Mouse (Mus musculus) hindbrain, embryonic 11.5 days (tissue): Measurements from ENCODE around the gene Fbxw10. TPM values are rescaled to one million over a fixed set of nuclear protein-coding genes. Genes with fewer than 3 reads are reported as not detected.

Source experiments
- ATAC-seq: fragments of 200-750 bp; cut with Nextera tagmentation; 2 replicates; pipeline ENCODE4 v1.8.0; 2017; ENCODE audit warnings: mild to moderate bottlenecking, moderate TSS enrichment, moderate library complexity; ENCODE audit not compliant: low FRiP score
- DNase-seq: peaks from one replicate; pipeline ENCODE4 v3.0.0-alpha.2; 2015; ENCODE audit warnings: low spot score
- H3K27ac ChIP-seq: fragments of 300-500 bp; sonication (generic); 2 replicates; pipeline ENCODE4 v1.5.1; 2014; ENCODE audit warnings: mild to moderate bottlenecking, low read depth, low read length
- H3K27me3 ChIP-seq: fragments of 300-500 bp; sonication (generic); 2 replicates; pipeline ENCODE4 v1.6.1; 2014; ENCODE audit warnings: mild to moderate bottlenecking, low read length, moderate library complexity, mixed read lengths; ENCODE audit not compliant: control insufficient read depth, insufficient read depth
- H3K36me3 ChIP-seq: fragments of 300-500 bp; sonication (generic); 2 replicates; pipeline ENCODE4 v1.6.1; 2014; ENCODE audit warnings: mild to moderate bottlenecking, low read length, moderate library complexity, mixed read lengths; ENCODE audit not compliant: control insufficient read depth, insufficient read depth
- H3K4me1 ChIP-seq: fragments of 300-500 bp; sonication (generic); replicated peaks from 2 replicates; pipeline ENCODE4 v1.6.1; 2014; ENCODE audit warnings: low read length, mixed read lengths; ENCODE audit not compliant: control insufficient read depth, insufficient read depth
- H3K4me2 ChIP-seq: fragments of 300-500 bp; sonication (generic); replicated peaks from 2 replicates; pipeline ENCODE4 v1.6.1; 2014; ENCODE audit warnings: mild to moderate bottlenecking, low read depth, low read length
- H3K4me3 ChIP-seq: fragments of 300-500 bp; sonication (generic); 2 replicates; pipeline ENCODE4 v1.5.1; 2014; ENCODE audit warnings: low read depth, low read length
- H3K9ac ChIP-seq: fragments of 300-500 bp; sonication (generic); 2 replicates; pipeline ENCODE4 v1.6.1; 2014; ENCODE audit warnings: low read depth, low read length
- H3K9me3 ChIP-seq: fragments of 300-500 bp; sonication (generic); 2 replicates; pipeline ENCODE4 v1.6.1; 2016; ENCODE audit warnings: low read length; ENCODE audit not compliant: control insufficient read depth
- WGBS: fragments of 180-500 bp; shearing (Covaris S2); extraction: QIAGEN DNeasy Blood & Tissue Kit; methylation state at CpG from one replicate; pipeline ENCODE4 v1.1.7; 2014; 5-methylcytosine and 5-hydroxymethylcytosine counted together
- polyA plus RNA-seq: library from polyadenylated mRNA; unstranded; fragments of >200 nt; fragmentation: Nextera tagmentation; extraction: Ambion mirVana; gene quantifications from 2 replicates; pipeline ENCODE4 v1.2.1, GENCODE M21; 2014

The Fbxw10 gene
- polyA plus RNA-seq, 1 experiment from 2014 or later = 0.65 TPM

DNA sequence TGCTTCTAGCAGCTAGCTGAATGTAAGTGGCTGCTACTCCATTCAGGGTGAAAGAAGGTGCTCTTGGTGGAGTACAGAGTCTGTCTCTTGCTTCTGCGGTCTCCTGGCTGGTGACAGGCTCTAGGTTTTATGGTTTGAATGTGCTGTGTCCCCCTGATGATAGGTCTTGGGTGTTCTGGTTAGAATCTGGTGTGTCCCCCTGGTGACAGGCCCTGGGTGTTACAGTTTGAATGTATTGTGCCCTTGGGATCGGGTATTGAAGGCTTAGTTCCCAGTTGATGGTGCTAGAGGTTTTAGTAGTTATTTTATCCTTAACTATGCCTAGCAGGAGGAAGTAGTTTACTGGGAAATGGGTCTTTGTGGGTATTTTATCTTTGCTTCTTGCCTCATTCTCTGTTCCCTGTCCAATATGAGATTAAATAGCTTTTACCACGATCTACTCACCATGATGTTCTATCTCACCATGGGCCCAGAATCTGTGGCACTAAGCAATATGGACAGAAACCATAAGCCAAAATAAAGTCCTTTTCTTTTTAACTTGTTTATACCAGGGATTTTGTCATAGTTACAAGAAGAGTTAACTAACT, 62.9 kb downstream of the Fbxw10 start:
- Histone ChIP-seq H3K36me3 (no peaks in the 10 kb centered on the region), H3K27ac (no peak overlapping the region), H3K4me3 (no peak overlapping the region), H3K4me1 (no peaks in the 10 kb centered on the region; the same call in 1 of the 2 replicates), H3K9ac (no peak overlapping the region), H3K9me3 (no peaks in the 10 kb centered on the region), H3K4me2 (no peak overlapping the region), H3K27me3 (no peaks in the 10 kb centered on the region)
- no peak for ATAC-seq
- DNase-seq = no peak
- 76% methylated on average over 3 of the region's 3 CpGs for WGBS

DNA sequence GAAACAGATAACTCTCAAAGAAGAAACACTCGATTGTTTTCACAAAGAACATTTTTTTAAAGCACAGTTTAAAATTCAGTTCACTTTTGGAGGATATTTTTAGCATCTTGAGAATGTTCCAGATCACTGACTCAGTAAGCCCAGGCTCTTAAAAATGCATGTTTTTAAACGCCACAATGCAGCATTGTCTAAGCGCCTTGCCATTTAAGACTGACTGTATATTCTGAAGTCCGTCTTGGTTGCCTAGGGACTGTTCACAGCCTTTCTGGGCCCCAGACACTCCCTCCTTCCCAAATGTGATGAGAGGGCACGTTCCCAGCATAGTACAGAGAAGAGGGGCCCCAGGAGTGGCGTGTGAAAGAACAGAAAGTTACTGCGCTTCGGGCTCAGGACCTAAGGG, 64.5 kb downstream of the Fbxw10 start:
- Histone ChIP-seq H3K9ac (no peak overlapping the region), H3K4me1 (no peaks in the 10 kb centered on the region; the same call in 1 of the 2 replicates), H3K27me3 (no peaks in the 10 kb centered on the region), H3K4me2 (no peak overlapping the region), H3K9me3 (no peaks in the 10 kb centered on the region), H3K27ac (no peak overlapping the region), H3K36me3 (no peaks in the 10 kb centered on the region), H3K4me3 (no peak overlapping the region)
- peak; percentile 39 for DNase-seq
- peak; percentile 71 for ATAC-seq
- 43% methylated on average over 8 of the region's 8 CpGs for WGBS

DNA sequence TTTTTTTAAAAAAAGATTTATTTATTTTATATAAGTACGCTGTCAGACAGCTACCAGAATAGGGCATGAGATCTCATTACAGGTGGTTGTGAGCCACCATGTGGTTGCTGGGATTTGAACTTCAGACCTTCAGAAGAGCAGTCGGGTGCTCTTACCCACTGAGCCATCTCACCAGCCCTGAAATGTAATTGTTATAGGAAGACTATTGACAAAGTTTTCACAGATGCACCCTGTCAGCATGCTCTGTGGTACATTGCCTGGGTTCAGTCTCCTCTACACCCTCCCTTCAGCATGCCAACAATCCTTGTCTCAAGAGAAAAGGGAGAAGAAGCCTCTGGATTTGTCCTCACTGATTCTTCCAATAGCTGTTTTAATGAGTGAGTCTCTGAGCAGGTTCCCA, 66.3 kb downstream of the Fbxw10 start:
- 97% methylated on average over 2 of the region's 2 CpGs for WGBS
- no peak for DNase-seq
- ATAC-seq = no peak

DNA sequence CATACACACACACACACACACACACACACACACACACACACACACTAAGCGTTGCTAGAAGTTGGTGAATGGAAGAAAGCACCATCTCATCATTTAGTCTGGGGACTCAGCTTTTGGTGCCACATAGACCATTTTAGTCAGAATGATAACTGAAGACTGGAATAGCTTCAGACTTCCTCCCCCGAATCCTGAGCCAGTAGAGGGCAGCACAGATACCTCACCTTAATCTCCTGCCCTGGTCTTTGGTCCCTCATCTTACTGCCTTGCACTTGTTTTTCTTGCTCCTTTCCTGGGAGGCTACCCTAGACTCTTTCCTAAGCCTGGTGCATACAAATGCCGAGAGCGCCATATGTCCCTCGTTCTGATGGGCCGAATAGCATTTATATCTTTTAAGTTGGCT, 67.7 kb downstream of the Fbxw10 start:
- Histone ChIP-seq H3K36me3 (no peaks in the 10 kb centered on the region), H3K4me3 (no peak overlapping the region), H3K9ac (no peak overlapping the region), H3K27me3 (no peaks in the 10 kb centered on the region), H3K4me2 (no peak overlapping the region), H3K4me1 (no peaks in the 10 kb centered on the region; the same call in 1 of the 2 replicates), H3K9me3 (no peaks in the 10 kb centered on the region), H3K27ac (no peak overlapping the region)
- ATAC-seq = no peak
- WGBS = 63% methylated on average over 6 of the region's 6 CpGs
- DNase-seq = peak; percentile 15

More for the DNA sequence above, 66.3 kb downstream of the Fbxw10 start:
- Histone ChIP-seq H3K4me1 (no peaks in the 10 kb centered on the region; the same call in 1 of the 2 replicates), H3K9ac (no peak overlapping the region), H3K4me3 (no peak overlapping the region), H3K4me2 (no peak overlapping the region), H3K27me3 (no peaks in the 10 kb centered on the region), H3K36me3 (no peaks in the 10 kb centered on the region), H3K27ac (no peak overlapping the region), H3K9me3 (no peaks in the 10 kb centered on the region)

DNA sequence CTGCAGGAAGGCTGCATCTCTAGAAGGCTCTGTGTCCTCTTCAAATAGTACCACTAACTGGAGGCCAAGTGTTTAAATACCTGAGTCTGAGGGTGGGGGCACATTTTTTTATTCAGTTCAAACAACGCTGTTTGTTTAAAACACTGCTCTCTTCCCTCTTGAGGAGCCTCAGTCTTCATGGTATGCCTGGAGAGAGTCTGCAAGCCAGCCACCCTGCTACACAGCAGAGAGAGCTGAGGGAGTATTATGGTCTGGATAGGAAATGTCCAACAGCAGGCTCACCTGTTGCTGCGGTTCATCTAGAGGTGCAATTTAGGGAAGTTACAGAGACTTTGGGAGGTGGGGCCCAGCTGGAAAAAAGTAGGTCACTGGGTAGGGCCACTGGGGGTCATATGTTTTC, 68.6 kb downstream of the Fbxw10 start:
- H3K9ac ChIP-seq = no peak overlapping the region
- no peak overlapping the region for H3K4me2 ChIP-seq
- 94% methylated on average over 2 of the region's 2 CpGs for WGBS
- no peaks in the 10 kb centered on the region for H3K36me3 ChIP-seq
- H3K4me3 ChIP-seq = no peak overlapping the region
- no peaks in the 10 kb centered on the region for H3K9me3 ChIP-seq
- no peak overlapping the region for H3K27ac ChIP-seq
- DNase-seq = no peak
- ATAC-seq = no peak
- H3K4me1 ChIP-seq = no peaks in the 10 kb centered on the region; the same call in 1 of the 2 replicates
- H3K27me3 ChIP-seq = no peaks in the 10 kb centered on the region

DNA sequence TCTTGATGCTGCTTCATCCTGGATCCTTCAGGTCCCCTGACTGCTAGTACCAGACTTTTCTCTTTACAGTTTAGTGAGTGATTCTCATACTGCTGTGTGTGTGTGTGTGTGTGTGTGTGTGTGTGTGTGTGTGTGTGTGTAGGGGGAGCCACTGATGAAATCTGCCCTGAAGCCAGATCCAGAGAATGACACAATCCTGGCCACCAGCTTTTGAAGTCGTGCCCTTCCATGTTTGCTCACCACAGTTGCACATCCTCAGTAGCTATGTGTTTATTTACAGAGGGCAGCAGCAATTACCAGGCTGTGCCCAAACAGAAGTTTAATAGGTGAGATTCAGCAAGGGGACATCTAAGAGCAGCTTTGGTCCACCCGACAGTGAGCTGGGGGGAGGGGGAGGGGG, 69.9 kb downstream of the Fbxw10 start:
- H3K9ac ChIP-seq = no peak overlapping the region
- no peaks in the 10 kb centered on the region for H3K36me3 ChIP-seq
- DNase-seq (no peak), ATAC-seq (no peak)
- no peak overlapping the region for H3K4me2 ChIP-seq
- WGBS = 37% methylated on average over 2 of the region's 2 CpGs
- no peaks in the 10 kb centered on the region for H3K27me3 ChIP-seq
- no peaks in the 10 kb centered on the region; the same call in 1 of the 2 replicates for H3K4me1 ChIP-seq
- H3K4me3 ChIP-seq = no peak overlapping the region
- no peak overlapping the region for H3K27ac ChIP-seq
- H3K9me3 ChIP-seq = no peaks in the 10 kb centered on the region

DNA sequence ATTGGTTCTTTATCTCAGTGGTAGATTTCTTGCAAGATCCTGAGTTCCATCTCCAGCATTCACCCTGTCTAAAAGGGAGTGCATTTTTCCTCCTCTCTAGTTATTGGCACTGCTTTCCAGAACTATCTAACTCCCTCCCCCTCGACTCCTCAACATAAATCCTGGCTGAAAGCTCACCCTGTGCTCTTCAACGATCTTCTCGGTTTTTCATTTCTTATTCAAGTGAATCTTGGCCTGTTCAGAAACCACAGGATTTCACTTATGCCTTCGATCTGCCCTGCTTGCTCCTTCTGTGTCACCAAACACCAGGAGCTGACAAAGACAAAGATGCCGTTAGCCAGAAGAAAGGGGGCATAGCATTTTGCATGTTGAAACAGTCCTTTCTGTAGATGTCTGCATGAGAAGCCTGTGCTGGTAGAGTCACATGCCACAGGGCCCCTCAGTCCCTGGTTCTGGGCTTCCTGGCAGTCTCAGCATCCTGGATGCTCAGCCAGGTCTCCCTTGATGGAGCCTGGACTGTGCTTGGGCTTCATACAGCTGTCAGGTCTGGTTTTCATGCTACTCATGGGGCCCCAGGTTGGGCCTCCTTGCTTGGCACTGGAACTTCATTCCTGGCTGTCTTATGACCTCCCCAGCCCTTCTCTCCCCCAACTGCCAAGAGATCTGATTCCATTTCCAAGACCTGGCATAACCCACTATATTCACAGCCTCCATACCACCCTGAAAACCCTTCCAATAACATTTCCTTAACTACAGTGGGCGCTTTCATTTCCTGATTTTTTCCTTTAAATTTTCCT, 73.3 kb downstream of the Fbxw10 start:
- Histone ChIP-seq H3K9me3 (no peaks in the 10 kb centered on the region), H3K36me3 (no peaks in the 10 kb centered on the region), H3K4me2 (no peak overlapping the region), H3K4me3 (no peak overlapping the region), H3K27ac (no peak overlapping the region), H3K27me3 (no peaks in the 10 kb centered on the region), H3K4me1 (no peaks in the 10 kb centered on the region), H3K9ac (no peak overlapping the region)
- WGBS = 71% methylated on average over 6 of the region's 6 CpGs
- DNase-seq = no peak
- no peak for ATAC-seq

DNA sequence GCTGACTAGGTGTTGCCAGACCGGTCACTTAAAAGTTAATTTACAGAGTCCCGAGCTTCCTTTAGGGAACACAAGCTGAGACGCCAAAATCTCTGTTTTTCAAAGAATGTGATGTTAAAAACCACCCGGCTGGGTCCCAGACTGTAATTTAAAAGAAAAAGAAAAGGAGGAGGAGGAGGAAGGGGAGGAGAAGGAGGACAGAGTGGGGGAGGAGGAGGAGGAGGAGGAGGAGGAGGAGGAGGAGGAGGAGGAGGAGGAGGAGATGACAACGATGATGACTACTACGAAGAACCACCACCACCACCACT, 73.8 kb downstream of the Fbxw10 start:
- Histone ChIP-seq H3K9ac (no peak overlapping the region), H3K27me3 (no peaks in the 10 kb centered on the region), H3K9me3 (no peaks in the 10 kb centered on the region), H3K4me2 (no peak overlapping the region), H3K36me3 (no peaks in the 10 kb centered on the region), H3K27ac (no peak overlapping the region), H3K4me3 (0 out of 2 replicates have a peak overlapping the region, but pooled peaks have one; percentile 14), H3K4me1 (no peaks in the 10 kb centered on the region)
- ATAC-seq (no peak), DNase-seq (no peak)
- WGBS = 22% methylated on average over 6 of the region's 6 CpGs
